Mouse (Mus musculus) urinary bladder, postnatal 25 days (tissue): ENCODE results near the gene Ptgs1.

Source experiments
- DNase-seq: peaks from one replicate; pipeline ENCODE4 v3.0.0; 2022; ENCODE audit warnings: low spot score

Ptgs1 gene

GRCm38 (mm10) chr2:36251156-36251555, 20.9 kb downstream of the Ptgs1 start:
- DNase-seq, result no peak

GRCm38 (mm10) chr2:36252505-36252904, 22.3 kb downstream of the Ptgs1 start:
- DNase-seq, result no peak

GRCm38 (mm10) chr2:36254445-36254844, 24.2 kb downstream of the Ptgs1 start:
- no peak for DNase-seq

- DNase-seq, result no peak
Measured at GRCm38 (mm10) chr2:36256931-36257330, 26.7 kb downstream of the Ptgs1 start.

GRCm38 (mm10) chr2:36259382-36259781, 29.2 kb downstream of the Ptgs1 start:
- no peak for DNase-seq

DNA sequence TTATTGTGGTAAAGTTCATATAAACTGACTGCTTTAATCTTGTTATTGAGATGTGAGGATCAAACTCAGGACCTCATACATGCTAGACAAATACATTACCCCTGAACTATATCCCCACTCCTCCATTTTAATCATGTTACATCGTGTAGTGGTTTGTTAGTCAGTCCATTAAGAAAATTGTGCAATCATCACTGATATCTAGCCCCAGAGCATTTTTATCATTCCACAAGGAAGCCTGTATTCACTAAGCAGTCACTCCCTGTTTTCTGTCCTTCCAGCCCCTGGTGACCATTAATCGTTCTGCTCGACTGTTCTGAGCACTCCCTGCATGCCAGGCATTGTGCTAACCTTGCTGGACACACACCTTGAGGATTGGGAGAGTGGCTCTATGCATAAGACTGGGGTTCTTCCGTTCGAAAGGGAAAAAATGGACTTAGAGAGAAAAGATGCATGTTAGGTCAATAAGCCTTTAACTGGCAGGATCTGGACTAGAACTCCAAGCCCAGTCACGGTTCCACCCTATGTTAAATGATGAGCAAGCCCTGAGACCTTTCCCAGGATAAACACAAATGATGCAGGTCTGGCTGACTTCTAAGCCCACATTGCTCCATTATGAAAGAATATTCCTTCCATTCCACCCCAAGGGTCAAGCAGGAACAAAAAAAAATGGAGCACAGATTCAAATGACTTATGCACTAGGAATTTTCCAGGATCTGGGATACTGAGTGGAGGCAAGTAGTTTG, 29.7 kb downstream of the Ptgs1 start:
- DNase-seq, result no peak

GRCm38 (mm10) chr2:36262025-36262424, 31.8 kb downstream of the Ptgs1 start:
- no peak for DNase-seq

DNA sequence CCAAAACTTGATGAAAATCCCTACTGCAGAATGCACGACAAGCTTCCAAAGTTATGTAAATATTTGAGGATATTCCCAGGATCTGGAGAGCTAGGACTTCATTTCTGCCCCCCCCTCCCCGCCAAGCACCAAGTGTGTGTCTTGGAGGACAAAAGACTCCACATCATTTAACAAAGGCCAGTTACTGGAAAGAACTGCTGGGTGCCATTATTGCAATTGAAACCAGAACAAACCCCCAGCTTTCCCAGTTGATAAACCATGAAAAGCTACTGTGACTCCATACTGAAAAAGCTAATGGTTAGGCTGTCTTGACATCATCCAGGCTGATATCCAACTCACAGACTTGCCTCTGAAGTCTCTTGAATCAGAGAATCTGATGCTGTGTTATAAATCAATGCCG, 39.2 kb downstream of the Ptgs1 start:
- no peak for DNase-seq

- no peak for DNase-seq
Measured at GRCm38 (mm10) chr2:36270186-36270585, 40.0 kb downstream of the Ptgs1 start.

GRCm38 (mm10) chr2:36271085-36271484, 40.9 kb downstream of the Ptgs1 start:
- DNase-seq, result no peak

- no peak for DNase-seq
Measured at GRCm38 (mm10) chr2:36272288-36272950, 42.2 kb downstream of the Ptgs1 start.

- peak; percentile 64 for DNase-seq
Measured at GRCm38 (mm10) chr2:36276454-36276853, 46.2 kb downstream of the Ptgs1 start.

DNA sequence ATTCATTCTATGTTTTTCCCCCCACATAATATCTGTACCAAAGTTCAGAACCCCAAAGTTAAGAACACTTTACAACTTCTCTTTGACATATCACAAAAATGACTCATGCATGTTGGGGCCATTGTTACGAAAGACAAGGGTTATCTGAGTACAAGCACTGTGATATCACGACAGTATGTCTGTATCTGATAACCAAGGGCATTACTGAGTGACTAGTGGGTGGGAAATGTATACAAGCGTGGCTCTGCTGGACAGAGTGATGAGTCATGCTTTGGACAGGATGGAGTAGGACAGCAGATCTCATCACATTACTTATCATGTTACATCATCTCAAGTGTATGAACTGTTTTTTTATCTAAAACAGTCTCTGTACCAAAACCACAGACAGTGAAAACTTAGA, 48.5 kb downstream of the Ptgs1 start:
- DNase-seq, result no peak

- DNase-seq, result no peak
Measured at GRCm38 (mm10) chr2:36281138-36281537, 50.9 kb downstream of the Ptgs1 start.

DNA sequence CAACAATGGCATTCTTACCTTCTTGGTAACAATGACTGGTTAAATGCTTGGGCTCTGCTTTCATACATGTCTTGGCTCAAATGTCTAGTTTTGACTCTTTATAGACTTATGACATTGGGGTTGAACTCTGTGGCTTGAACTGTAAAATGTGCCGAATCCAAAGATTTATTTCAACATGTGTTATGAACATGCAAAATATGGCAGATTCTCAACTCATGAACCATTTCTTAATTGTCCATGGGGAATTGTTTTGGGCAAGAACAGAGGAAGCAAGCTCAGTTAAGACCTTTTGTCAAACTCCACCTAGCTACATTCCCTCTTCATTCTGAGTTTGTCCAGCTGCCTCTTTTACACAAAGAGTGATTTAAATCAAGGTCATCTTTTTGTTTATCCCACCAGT, 52.1 kb downstream of the Ptgs1 start:
- DNase-seq, result no peak
